Mouse (Mus musculus) neural tube, embryonic 10.5 days (tissue): ENCODE results near the gene Myo5c.
"Not testable (repeated sequence)": the region's sequence is repeated elsewhere in the genome, so short reads cannot be mapped to it uniquely, and the experiment has no call there.

ENCODE experiments used
- DNase-seq: peaks from one replicate; pipeline ENCODE4 v3.0.0-alpha.2; 2017; ENCODE audit warnings: low spot score; ENCODE audit errors: extremely low spot score

The Myo5c gene

DNA sequence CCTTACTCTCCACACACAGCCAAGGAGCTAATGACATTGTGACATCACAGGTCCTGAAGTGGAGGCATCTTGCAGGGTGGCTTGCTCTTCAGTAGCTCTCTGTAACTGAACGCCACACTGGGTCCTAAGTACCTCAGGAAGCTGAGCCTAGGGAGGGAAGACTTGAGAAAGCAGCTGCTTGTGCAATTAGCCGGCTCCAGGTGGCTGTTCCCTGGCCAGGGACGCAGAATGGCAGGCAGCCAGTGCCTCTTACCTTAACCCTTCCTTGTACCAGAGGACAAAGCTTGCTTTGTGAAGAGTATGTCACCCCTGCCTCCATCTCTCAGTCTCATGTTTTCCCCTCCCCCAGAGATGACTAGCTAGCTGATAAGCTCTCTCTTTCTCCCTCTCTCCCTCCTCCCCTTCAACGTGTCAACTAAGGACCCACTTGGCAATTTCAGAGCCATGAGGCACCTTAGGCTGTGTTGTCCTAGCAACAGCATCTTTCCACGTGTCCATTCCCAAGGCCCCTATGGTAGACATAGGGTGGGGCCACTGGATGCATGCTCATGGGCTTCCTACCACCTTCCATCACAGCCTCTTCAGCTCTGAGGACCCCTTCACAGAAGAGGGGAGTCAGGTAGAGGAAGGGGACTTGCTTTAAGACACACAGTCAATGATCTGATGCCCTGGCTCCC, 12.0 kb downstream of the Myo5c start:
- DNase-seq, result no peak

DNA sequence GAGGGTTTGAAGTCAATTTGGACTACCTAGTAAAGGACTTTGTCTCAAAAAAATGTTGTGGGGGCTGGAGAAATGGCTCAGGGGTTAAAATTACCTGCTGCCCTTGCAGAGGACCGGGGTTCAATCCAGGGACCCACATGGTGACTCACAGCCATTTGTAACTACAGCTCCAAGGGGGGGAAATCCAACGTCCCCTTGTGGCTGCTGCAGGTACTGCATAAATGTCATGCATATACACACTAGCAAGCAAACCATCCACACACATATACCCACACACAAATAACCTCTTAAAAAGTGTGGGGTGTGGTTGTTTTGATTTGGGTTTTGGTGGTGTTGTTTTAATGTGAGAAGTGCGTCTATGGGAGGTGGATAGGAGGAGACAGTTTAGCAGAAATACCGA, 12.7 kb downstream of the Myo5c start:
- no peak for DNase-seq

GRCm38 (mm10) chr9:75246080-75246930, 14.5 kb downstream of the Myo5c start:
- no peak for DNase-seq

- no peak for DNase-seq
Measured at GRCm38 (mm10) chr9:75247870-75248269, 16.1 kb downstream of the Myo5c start.

- no peak for DNase-seq
Measured at GRCm38 (mm10) chr9:75248359-75248758, 16.5 kb downstream of the Myo5c start.

DNA sequence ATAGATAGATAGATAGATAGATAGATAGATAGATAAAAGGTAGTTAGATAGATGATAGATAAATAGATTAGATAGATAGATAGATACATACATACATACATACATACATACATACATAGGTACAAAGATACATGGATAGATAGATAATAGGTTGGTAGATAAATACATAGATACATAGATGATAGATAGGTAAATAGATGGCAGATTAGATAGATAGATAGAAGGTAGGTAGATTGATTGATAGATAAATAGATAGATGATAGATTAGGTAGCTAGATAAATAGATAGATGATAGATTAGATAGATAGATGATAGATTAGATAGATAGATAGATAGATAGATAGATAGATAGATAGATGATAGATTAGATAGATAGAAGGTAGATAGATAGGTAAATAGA, 17.1 kb downstream of the Myo5c start:
- no peak for DNase-seq

DNA sequence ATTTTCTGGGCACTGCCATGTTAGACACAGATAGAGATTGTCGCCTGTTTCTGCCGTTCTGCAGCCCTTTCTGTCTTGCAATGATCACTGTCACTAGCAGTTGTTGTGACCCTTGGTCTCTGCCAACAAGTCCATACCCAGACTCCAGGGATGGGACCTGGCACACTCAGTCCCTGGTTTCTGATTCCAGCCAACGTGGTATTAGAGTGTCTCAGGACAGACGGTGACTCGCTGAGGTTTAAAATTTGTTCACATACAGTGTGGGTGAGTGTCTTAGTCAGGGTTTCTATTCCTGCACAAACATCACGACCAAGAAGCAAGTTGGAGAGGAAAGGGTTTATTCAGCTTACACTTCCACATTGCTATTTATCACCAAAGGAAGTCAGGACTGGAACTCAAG, 21.3 kb downstream of the Myo5c start:
- DNase-seq, result not testable (repeated sequence)

GRCm38 (mm10) chr9:75253766-75254165, 21.9 kb downstream of the Myo5c start:
- no peak for DNase-seq

GRCm38 (mm10) chr9:75254196-75254955, 22.6 kb downstream of the Myo5c start:
- no peak for DNase-seq

GRCm38 (mm10) chr9:75255820-75256545, 24.2 kb downstream of the Myo5c start:
- DNase-seq, result no peak

- no peak for DNase-seq
Measured at GRCm38 (mm10) chr9:75258792-75259191, 27.0 kb downstream of the Myo5c start.

GRCm38 (mm10) chr9:75259656-75260055, 27.8 kb downstream of the Myo5c start:
- DNase-seq, result no peak

DNA sequence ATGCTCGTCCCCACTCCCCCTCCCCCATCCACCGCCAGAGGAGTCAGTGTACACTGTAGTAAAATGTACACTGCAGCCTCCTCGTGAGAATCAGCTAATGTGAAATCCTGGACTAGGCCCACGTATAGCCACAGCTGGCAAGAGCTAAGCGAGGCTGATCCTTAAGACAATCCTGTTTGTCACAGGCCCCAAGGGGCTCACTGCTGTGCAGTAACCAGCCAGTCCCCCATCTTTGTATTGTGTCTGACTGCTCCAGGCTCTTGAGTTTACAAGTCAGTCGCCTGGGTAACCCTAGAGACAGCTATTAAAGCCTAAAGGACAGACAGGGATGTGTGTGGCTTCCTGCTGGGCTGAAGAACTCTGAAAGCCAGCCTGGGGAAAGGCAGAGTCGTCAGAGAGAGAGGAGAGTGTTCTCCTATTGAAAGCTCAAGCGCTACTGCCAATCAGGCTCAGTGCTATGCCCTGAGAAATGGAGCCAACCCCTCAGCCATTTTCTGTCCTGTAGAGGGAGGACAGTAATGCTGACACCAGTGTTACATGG, 29.6 kb downstream of the Myo5c start:
- peak; percentile 42 for DNase-seq

GRCm38 (mm10) chr9:75262235-75262826, 30.5 kb downstream of the Myo5c start:
- DNase-seq, result no peak

DNA sequence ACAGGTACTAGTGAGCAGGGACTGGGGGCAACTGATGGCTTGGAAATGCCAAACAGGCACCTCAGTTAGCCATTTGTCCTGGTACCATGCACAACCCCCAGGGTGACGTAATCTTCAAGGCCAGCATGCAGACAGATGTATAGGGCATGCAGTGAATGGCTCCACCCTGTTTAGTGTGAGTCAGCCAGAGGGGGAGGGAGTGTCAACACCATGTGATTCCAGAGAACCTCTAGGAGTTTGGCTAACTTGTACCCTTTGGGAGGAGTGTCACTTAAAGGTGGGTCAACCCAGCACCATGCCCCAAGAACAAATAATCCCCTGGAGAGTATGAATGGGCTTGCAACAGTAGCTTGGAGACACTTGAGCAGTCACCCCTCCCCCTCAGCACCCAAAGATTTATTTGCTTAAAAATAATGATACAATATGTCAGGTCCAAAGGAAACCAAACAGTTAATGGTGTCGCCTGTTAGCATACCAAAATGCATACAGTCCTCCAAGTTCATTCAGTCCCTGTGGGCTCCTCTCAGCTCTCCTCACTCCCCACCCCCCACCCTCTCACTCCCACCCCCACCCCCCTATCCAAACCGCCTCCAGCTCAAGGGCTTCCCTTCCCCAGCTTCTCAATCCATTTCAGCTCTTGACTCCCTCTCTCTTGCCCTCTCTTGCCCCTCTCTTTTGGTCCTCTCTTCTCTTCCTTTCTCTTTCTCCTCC, 32.3 kb downstream of the Myo5c start:
- no peak for DNase-seq

DNA sequence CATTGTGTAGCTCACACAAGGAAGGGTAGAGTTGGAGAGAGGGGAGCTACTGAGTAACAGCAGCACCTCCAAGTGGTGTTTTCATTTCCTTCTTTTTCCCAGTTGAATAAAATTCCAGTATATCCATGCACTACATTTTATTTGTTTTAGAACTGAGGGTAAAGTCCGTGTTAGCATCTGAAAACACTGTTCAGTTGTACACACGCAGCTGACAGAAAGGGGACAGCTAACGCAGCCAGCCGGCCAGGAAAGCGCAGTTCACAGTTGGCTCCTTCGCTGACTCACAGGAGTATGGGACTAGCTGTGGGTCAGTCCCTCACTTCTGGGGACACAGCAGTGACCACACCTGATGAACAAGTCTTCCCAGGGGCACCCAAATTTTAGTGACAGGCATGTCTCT, 35.3 kb downstream of the Myo5c start:
- DNase-seq, result no peak

- no peak for DNase-seq
Measured at GRCm38 (mm10) chr9:75270382-75270781, 38.6 kb downstream of the Myo5c start.

- no peak for DNase-seq
Measured at GRCm38 (mm10) chr9:75271539-75271938, 39.7 kb downstream of the Myo5c start.

DNA sequence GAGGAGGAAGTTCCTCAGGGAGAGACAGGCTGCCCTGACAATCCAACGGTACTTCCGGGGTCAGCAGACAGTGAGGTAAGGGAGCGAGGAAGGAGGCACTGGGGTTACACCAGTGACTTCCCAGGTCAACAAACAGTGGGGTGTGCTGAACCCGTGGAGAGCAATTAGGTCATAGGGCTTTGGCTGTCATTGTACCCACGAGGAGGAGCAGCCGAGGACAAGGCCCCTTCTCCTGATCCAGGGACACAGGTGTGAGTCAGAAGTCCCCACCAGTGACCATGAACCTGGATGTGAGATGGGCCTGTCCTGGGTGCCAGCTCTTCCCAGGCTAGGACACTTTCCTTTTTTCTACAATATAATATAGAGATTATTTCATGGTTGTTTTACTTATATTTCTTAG, 41.8 kb downstream of the Myo5c start:
- no peak for DNase-seq

DNA sequence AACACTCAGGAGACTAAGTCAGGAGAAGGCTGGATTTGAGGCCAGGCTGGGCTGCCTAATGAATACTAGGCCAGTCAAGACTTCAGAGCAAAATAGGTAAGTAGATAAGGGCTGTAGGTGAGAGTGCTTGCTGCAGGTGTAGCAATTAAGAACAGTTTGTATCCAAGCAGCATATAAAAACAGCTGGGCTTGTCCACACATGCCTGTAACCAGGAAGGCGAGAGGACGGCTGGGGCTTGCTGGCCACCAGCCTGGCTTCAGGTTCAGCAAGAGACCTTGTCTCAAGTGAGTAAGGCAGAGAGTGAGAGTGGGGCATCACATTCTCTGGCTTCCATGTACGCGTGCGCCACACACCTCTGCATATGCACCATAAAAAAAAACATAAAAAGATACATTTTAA, 42.7 kb downstream of the Myo5c start:
- no peak for DNase-seq
